Mouse (Mus musculus): ENCODE data around the gene Wfikkn2.
A peak's percentile ranks its signal among the peaks of the same experiment; 100 is the strongest.
"Not testable (repeated sequence)": the region's sequence is repeated elsewhere in the genome, so short reads cannot be mapped to it uniquely, and the experiment has no call there.

Wfikkn2 gene

DNA sequence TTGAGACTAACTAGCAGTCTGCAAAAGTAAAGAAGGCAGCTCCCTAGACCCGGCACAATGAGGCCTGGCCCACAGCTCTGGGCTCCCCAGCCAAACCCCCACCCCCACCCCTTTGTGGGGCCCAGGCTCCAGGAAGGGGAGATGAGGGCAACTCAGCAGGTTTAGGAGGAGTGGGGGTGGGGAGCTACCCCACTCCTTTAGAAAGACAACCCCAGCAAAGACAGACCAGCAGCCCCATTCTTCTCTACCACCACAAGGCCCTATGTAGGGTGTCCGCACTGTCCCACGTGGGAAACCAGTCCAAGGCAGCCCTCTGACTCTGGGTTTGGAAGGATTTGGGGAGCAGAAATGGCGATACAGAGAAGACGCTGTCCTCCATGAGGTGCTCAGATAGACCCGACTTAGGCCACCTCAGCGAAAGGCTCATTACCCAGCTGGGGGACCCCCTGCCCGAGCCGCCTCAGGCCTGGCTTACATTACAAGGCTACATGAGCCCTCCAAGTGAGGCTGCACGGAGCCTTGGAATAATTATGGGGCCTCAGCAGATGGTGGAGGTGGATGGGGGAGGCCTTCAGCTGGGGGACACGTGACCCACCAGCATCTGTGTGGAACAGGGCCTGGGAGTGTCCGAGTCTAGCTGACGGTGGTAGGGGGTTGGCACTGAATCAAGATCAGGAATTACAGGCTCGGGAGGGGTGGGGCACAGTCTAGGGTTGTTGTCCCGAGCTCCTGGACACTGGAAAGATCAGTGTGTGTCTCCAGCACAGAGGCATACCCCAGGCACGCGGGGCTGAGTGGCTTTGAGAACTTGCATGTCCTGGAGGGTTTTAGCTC, at the start of gene Wfikkn2:
TSS of gene Wfikkn2 (minus strand) at position 51 of the 834 bp plus-strand sequence.
- DNase-seq (ENCODE audit: low spot score): no peak

DNA sequence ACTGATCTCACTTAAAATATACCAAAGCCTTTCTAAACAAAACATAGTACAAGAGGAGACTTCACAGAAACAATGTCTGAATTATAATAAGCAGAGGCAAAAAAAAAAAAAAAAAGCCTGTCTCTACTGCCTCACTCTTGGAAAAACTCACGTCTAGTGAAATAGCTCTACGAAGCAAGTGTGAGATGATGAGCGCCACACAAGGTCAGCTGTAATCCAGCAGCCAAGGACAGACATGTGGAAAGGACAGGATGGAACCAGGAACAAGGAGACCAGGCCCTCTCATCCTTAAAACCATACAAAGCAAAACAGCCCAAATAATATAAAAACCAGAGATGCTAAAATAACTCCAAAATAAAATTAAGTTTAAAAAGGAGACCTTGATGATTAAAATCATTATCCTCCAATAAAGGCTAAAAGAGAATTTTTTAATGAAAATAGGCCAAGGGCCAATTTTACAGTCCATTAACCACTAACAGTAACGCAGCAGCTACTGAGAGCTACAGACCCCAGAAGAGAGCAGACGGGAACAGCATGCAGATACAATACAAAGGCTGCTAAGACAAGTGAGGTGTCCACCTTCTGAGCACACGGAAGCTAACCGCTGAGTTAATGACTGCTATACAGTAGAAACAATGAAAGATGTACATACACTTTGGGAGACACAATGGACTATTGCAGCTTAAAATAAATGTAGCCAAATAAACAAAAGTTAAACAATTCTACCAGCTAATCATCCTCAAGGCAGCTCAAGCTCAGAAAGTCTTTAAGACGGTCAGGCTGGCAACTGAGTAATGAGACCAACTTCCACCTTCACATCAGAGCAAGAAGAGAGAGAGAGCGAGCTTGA, 49.4 kb upstream of the Wfikkn2 start:
- no peak for DNase-seq (ENCODE audit: low spot score)

DNA sequence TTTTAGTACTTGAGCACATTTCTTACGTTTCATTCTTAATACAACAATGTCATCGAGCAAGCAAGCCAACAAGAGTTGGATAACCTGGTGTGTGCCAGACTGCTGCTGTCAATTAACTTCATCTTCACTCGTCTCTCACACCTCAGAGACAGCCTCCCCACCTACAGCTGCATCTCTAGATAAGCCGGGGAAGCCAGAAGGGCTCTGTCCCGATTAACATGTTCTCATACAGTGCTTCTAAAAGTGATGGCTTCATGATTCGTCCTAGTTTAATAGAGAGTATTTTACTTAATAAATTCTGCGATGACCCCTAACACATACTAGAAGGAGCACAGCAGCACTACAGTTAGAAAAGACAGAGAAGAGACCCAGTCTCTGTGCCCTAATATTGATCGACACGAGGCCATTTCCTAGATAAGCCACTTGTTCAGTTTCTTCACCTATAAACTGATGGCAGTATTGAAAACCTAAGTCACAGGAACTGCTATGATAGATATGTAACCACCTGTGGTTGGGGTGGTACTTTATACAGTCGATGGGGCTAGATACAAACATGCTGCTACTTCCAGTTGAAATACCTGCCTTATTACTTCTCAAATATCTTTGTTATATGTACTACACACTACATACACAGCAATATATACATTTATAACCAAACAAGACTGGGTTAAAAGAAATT, 44.4 kb upstream of the Wfikkn2 start:
- no peak for DNase-seq (ENCODE audit: low spot score)

DNA sequence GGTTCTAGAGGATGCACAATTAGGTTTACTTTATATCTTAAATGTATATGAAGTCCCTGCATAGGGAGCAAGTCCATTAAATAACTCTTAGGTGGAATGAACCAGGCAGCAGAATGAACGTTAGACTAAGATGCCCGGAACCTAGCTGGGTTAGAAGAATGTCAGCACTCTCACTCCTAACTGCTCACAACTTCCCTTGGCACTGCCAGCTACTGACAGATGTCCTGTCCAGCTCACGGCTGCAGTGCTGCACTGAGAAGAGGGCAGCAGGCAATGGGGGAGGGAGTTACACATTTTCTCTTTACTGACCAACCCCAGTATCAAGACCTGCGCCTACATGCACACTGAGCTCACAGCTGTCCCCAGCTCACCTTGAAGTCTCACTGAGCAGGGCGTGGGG, 41.3 kb upstream of the Wfikkn2 start:
- no peak for DNase-seq (ENCODE audit: low spot score)

DNA sequence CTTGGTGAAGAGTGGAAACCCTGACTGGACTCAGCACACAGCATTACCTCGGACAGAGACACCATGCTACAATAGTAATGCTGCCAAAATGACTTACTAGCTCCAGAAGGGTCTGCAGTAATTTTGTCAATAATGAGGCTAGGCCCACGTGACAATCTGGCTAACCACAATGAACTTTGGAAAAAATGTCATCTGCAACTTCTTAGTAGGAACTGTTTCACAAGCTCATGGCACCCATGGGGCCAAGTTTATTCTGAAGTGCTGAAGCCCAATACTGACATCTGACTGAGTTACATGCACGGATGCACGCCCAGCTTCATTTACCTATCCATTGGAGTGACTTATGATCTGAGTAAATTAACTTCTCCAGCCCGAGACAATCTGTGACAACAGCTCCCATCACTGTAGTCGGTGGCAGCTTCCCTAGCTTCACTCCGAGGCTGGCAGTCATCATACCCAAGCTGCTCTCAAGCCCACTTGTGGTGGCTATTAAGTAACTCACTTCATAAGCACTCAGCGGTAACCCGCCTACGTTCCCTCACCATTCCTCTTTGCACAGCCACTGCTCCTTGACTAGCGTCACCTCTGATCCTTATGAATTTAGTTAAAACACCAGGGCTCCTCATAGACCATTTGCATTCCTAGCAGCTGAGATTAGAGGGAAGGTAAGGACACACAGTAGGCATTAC, 40.2 kb upstream of the Wfikkn2 start:
- no peak for DNase-seq (ENCODE audit: low spot score)

DNA sequence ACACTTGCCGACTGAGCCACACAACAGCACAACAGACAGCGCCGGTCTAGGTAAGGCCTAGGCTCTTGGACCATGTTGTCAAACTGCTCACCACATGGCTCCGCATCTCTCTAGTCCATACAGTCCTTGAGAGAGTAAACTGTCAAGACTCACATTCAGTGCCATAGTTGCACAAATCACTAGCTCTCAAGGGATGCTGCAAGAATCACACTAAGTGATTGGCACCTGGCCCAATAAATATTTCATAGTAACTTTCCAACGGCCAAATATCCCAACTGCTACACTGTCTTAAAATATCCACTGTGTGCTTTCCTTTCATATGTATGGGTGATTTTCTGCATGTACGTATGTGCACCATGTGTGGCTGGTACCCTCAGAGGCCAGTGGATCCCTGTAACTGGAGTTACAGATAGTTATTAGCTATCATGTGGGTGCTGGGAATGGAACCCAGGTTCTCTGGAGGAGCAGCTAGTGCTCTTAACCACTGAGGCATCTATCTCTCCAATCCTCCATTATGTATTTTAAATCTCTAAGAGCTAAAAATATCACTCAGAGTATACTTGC, 37.8 kb upstream of the Wfikkn2 start:
- DNase-seq (ENCODE audit: low spot score): no peak

DNA sequence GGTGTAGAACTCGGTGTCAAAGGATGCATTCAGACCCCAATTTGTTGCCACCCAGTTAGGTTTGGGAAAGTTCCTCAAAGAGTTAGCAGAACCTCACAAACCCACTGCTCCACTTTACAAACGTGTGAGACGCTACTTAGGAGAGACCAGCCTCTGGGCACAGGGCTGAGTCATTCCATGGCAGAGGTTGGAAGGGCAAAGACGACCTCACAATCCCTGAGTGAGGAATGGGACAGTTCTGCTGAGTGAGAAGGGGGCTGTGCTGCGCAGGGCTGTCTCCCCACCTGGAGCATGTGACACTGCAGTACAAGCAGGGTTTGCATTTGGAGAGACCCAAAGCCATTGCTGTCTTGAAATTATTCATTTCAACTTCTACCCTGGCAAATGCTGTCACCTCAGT, 36.5 kb upstream of the Wfikkn2 start:
- no peak for DNase-seq (ENCODE audit: low spot score)

DNA sequence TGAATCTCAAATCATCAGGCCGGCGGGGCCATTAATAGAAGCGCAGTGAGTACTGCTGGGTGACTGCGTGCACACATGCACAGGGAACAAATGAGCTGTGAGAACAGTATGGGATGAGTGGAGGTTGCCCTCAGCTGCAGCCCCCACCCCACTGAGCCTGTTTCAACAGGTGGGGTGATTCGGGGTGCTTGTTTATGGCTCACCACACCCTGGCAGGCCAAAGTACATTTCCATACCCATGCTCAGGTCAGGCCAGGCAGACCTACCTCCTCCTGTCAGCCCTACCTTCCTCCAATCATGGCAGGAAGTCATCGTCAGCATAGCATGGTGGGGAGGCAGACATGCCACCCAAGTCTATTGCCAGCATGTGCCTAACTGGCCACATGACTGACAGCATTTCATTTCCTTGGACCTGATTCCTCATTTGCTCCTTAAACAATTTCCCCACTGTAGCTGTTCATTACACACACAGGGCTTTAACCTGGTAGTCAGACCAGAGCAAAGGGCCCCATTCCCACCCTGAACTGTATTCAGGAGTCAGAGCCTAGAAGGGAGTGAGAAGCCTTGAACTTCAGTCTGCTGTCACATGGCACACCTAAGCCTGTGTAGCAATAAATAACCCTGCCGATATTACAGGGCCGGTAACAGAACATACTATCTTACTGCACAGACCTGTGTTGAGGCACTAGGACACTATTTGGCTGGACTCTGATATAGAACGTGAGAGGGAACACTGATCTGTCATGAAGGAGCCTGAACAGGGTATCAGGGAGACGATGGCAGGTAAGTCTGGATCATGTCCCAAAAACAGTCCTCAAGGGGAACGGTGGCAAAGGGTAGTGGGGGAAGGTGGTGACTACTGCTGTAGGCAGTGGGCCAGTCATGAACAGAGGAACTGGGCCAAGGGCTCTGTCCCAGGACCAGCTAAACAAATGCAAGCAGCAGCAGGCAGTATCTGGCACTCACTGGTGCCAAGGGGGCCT, 35.7 kb upstream of the Wfikkn2 start, which contains the start of gene Gm21885:
TSS of gene Gm21885 (plus strand) at position 675 of the 983 bp plus-strand sequence.
- no peak for DNase-seq (ENCODE audit: low spot score)

DNA sequence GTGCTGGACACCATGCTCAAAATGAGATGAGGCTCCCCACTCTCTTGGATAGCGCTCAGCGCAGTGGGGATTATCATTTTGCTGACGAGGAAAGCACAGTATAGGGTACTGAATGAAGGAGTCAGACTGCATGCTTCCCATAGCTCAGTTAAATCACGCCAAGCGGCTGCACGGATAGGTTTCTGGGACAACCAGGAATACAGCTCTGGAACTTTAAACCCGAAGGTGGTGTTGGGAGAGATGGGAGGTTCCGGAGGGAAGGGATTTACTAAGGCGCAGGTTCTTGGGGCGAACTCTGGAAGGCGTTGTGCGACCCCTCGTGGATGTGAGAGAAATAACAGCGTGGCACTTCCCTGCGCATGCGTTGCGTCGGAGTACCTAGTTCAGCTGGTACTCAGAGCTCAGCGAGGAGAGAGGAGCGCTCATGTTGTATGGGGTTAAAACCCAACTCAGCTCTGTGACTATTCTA, 31.1 kb upstream of the Wfikkn2 start:
- peak; percentile 88 for DNase-seq (ENCODE audit: low spot score)

DNA sequence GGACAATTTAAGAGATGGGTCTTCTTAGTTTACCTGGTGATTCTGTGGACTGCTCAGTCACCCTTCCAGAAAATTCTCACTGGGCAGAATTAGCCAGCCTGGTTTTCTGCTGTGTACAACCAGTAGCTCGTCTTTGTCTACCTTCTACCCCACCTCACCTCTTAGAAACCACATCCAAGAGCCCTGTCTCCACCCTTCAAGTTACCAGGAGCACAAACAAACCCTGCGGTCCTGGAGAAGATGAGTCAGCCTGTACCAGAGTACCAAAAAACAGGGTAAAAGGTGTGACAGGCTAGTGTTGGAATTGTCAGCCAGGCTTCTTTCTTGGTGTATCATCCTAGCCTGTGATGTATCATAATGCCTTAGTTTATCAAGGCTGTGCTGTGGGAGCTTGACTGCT, 29.9 kb upstream of the Wfikkn2 start:
- DNase-seq (ENCODE audit: low spot score): no peak

DNA sequence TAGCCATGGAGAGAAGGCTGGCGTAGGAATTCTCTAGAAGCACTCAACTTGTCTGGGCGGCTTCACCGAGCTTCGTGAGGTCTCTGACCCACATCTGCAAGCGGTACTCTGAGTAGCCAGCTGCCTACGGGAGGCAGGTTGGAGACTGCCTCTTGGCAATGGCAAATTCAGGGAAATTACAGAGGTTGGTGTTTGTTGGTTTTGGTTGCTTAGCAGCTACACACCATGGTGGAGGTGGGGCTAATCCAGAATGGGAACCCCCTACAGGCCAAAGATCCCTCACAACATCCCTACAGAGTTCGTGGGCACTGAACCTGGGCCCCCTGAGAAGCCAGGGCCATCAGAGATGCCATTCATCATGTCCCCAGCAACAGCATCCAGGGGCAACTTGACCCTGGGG, 29.4 kb upstream of the Wfikkn2 start:
- DNase-seq (ENCODE audit: low spot score): no peak

DNA sequence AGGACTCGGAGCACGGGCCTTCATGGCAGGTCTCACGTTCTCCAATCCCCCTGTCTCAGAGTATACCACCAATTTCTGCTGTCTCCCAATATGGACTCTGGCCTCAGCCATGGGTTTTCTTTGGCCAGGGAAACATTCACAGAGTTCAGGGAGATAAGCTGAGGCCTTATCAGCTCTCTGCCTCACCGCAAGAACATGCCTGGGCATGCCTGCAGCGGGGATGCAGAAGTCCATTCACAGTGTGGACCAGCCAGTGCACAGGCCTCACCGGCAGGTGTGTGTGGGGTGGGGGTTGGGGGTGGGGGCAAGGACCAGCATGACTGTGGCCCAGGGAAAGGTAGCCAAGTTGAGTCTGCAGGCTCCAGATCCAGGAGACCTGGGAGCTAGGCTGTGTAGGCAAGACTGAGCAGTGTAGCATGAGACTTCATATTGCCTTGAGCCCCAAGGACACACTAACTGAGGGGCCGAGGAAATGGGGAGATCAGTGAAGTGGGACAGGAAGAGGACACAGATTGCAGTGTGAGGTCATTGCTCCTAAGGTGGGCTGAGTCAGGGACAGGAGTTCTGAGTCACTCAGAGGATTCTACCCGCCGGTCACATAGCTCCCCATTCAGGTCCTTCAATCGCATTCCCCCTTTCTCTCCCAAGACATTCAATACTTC, 28.5 kb upstream of the Wfikkn2 start:
- DNase-seq (ENCODE audit: low spot score): no peak

DNA sequence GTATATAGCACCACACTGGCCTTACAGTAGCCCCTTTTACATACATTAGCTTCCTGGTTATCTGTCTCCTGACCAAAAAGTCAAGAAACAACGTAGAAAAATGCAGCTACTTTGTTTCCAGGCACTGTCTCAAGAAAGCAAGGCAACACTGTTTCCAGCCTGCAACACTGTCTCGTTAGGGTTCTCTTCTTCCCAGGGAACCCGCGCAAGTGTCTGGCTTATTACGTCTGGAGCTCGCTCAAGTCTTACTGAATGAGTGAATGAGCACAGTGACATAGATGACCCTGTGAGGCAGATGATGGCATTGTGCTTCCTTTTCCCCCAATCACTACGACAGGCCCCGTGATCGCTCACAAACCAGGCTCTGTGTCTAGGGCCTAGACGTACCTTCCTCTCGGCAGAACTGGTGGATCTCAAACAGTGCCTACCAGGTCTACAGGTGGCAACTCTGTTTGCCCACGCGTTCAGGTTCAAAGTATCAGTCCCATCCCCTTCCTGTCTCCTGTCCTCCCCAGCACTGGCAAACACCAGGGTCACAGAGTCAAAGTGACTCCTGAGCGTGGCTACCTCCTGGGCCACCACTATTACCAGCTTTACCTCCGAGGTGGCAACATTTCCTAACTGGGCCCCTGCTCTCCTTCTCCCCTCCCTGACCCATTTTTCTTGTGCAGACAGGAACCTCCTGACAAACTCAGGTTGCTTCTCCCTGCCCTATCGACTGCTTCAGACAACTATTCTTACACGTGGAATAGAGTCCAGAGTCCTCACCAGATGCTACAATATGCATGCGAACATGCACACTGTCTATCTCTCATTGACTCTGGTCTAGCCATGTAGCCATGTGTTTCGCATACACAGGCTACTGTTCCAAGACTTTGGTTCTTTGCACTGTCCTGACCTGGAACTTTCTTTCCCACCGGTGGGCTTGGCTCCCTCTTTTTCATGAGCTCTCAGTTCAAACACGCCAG, 27.4 kb upstream of the Wfikkn2 start:
- DNase-seq (ENCODE audit: low spot score): no peak

DNA sequence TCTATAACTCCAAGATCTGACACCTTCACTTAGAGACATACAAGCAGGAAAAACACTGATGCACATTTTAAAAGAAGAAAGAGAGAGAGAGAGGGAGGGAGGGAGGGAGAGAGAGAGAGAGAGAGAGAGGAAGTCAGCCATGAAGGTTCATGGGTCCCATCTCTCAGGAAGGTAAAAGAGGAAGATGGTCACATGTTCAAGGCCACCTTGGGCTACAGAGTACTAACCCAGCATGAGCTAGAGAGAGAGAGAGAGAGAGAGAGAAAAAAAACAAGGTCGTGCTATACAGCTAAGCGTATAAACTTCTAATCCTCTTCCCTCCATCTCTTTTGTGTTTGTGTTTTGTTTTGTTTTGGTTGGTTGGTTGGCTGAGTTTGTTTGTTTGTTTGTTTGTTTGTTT, 25.2 kb upstream of the Wfikkn2 start:
- DNase-seq (ENCODE audit: low spot score): no peak

DNA sequence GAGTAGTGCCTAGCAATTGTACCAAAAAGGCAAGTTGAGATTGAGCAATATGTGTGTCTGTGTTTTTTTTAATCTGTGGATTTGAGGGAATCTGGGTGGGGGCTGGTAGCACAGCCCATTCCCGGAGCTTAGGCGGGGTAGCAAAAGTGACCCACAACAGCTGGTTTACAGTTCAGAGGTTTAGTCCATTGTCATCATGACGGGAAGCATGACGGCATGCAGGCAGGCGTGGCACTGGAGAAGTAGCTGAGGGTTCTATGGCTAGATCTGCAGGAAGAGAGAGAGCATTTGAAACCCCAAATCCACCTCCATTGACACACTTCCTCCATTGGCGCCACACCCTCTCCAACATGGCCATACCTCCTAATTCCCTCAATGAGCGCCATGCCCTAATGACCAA, 24.1 kb upstream of the Wfikkn2 start:
- DNase-seq (ENCODE audit: low spot score): no peak

DNA sequence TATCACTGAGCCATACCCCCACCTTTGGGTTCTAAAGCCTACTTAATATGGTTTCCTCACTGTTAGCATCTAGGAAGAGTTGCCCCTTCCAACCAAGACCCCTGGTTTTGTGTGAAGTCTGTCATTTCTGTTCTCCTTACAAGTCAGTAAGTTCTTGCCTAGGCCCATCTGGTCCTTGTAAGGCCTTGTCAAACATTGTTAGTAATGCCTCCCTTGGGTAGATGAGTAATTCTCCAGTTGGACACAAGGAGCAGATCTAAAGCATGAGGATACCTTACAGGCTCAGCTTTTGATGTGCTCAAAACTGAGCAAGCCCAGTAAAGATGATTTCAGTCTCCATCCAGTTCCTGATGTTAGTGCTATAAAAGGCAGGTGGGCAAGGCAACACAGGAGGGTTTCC, 23.0 kb upstream of the Wfikkn2 start:
- DNase-seq (ENCODE audit: low spot score): no peak

DNA sequence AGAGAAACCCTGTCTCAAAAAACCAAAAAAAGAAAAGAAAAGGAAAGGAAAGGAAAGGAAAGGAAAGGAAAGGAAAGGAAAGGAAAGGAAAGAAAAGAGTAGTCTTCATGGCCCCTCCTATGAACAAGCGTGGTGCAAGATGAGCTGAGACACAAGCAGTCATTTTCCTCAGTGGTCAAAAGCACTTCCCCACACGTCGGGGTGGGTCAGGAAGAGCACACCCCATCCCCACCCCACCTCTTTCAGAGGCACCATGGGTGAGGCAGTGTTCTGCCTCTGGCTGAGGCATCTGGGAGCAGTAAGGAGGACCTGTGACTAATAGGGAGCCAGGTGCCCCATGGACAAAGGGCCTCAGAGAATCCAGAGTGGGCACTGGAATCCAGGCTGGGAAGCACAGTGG, 20.4 kb upstream of the Wfikkn2 start:
- not testable (repeated sequence) for DNase-seq (ENCODE audit: low spot score)

DNA sequence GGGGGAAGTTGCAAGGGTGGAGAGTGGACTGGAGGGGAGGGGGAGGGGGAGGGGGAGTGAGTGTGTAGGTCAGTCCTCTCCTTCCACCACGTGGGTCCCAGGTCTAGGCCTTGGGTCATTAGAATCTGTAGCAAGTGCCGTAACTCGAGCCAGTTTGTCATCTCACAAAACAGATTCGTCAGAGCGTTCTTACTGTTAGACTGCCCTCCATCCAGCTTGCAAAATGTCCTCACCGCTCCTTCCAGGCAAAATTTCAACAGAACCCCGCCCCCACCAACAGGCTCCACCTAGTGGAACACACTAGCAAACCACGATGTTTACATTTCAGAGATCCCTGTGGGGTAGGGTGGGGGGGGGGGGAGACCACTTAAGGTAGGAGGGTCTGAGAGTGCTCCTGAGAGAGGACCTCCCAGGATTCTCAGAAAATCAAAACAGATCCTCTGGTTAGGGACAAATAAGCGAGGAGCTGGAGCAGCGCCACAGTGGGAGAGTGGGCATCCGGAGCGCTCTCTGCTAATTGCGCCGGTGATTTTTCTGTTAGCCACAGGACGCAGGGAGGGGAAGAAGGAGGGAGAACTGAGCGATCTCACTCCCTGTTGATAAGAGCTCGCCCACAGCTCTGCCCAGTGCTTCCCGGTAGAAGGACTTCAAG, 19.5 kb upstream of the Wfikkn2 start:
- DNase-seq (ENCODE audit: low spot score): no peak

Data from left cerebral cortex, adult 11 months (tissue).